Mouse (Mus musculus) thymus, postnatal 4 days (tissue): ENCODE results near the gene Mfap3.
A peak's percentile ranks its signal among the peaks of the same experiment; 100 is the strongest.

Source experiments
- DNase-seq: peaks from one replicate; pipeline ENCODE4 v3.0.0; 2021

Gene Mfap3

GRCm38 (mm10) chr11:57518091-57518750 is at the start of gene Mfap3, which contains the start of gene Fam114a2:
Gene Mfap3, plus strand, starts transcription at chr11:57518664.
Gene Fam114a2, minus strand, starts transcription at chr11:57518617.
- peak; percentile 98 for DNase-seq

- peak; percentile 28 for DNase-seq
Measured at GRCm38 (mm10) chr11:57468706-57469105, 49.8 kb upstream of the Mfap3 start.

GRCm38 (mm10) chr11:57470056-57470455 is 48.4 kb upstream of the Mfap3 start:
- DNase-seq: no peak

GRCm38 (mm10) chr11:57470979-57471378 is 47.5 kb upstream of the Mfap3 start:
- no peak for DNase-seq

- no peak for DNase-seq
Measured at GRCm38 (mm10) chr11:57474296-57474941, 44.0 kb upstream of the Mfap3 start.

- DNase-seq: peak; percentile 70
Measured at GRCm38 (mm10) chr11:57475119-57475518, 43.3 kb upstream of the Mfap3 start.

- no peak for DNase-seq
Measured at GRCm38 (mm10) chr11:57478077-57478476, 40.4 kb upstream of the Mfap3 start.

GRCm38 (mm10) chr11:57488436-57488835 is 30.0 kb upstream of the Mfap3 start:
- no peak for DNase-seq

GRCm38 (mm10) chr11:57496462-57497039 is 21.9 kb upstream of the Mfap3 start:
- DNase-seq: no peak

GRCm38 (mm10) chr11:57497701-57498100 is 20.8 kb upstream of the Mfap3 start:
- DNase-seq: no peak

- DNase-seq: no peak
Measured at GRCm38 (mm10) chr11:57498215-57498614, 20.2 kb upstream of the Mfap3 start.

GRCm38 (mm10) chr11:57503155-57503554 is 15.3 kb upstream of the Mfap3 start:
- DNase-seq: no peak

GRCm38 (mm10) chr11:57506899-57507298 is 11.6 kb upstream of the Mfap3 start:
- no peak for DNase-seq

- DNase-seq: no peak
Measured at GRCm38 (mm10) chr11:57515218-57515617, 3.2 kb upstream of the Mfap3 start.

GRCm38 (mm10) chr11:57516946-57517441 is 1.5 kb upstream of the Mfap3 start:
- no peak for DNase-seq

- DNase-seq: no peak
Measured at GRCm38 (mm10) chr11:57518751-57519148, 286 bp downstream of the Mfap3 start.

- DNase-seq: no peak
Measured at GRCm38 (mm10) chr11:57519304-57519703, 840 bp downstream of the Mfap3 start.

GRCm38 (mm10) chr11:57521206-57521605 is 2.7 kb downstream of the Mfap3 start:
- no peak for DNase-seq

GRCm38 (mm10) chr11:57522046-57522445 is 3.6 kb downstream of the Mfap3 start:
- DNase-seq: no peak

GRCm38 (mm10) chr11:57523418-57523817 is 5.0 kb downstream of the Mfap3 start:
- DNase-seq: no peak

GRCm38 (mm10) chr11:57524597-57524996 is 6.1 kb downstream of the Mfap3 start:
- no peak for DNase-seq

- no peak for DNase-seq
Measured at GRCm38 (mm10) chr11:57525900-57526299, 7.4 kb downstream of the Mfap3 start.

- no peak for DNase-seq
Measured at GRCm38 (mm10) chr11:57527506-57527905, 9.0 kb downstream of the Mfap3 start.

- no peak for DNase-seq
Measured at GRCm38 (mm10) chr11:57529111-57529510, 10.6 kb downstream of the Mfap3 start.
